9 mouse cellular contexts compared by ENCODE assay signal in the genomic region with DNA sequence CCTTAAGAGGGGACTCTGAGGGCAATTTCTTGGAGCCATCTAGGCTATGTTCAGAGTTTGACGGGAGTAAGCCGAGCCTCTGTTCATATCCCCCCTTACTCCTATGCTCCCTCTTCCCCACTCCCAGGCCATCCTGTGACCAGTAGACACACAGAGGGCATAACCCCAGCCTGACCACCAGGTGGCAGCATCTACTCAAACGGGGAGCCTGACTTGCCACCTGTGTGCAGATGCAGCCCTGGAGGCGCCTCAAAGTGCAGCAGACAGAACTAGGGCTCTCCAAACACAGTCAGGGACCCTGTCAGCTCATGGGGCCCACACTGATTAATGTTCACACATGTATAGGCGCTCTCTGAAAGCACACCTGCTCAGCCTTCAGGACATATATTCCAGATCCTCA. TPM values are rescaled to one million over a fixed set of nuclear protein-coding genes. Genes with fewer than 3 reads are reported as not detected.
A peak's percentile ranks its signal among the peaks of the same experiment; 100 is the strongest.
DNase-seq lines count a peak whose midpoint lies in the region; ATAC-seq and TF ChIP-seq lines count a peak whose summit lies in the region.
"Had no signal": no experiment of that assay in that cellular context is flagged by ENCODE, and none has a peak within 500 bp of the region (broad histone marks: within the 10 kb centered on the region; RNA-seq: fewer than 3 reads in every experiment).

No protein-coding gene starts in this region.

- H3K4me2 ChIP-seq in heart, postnatal 0 days (ENCODE audit: low read depth, low read length): no peak overlapping the region
- no peak overlapping the region for H3K4me2 ChIP-seq in lung, embryonic 16.5 days (ENCODE audit: low read depth, low read length)
- H3K4me2 ChIP-seq: heart, embryonic 13.5 days had no signal

- H3K27ac ChIP-seq in ES-Bruce4 (ENCODE audit: insufficient read depth, low read length): no peak overlapping the region
- no peak overlapping the region for H3K27ac ChIP-seq in heart, postnatal 0 days (ENCODE audit: low read depth)
- H3K27ac ChIP-seq in lung, embryonic 16.5 days (ENCODE audit: low read length): no peak overlapping the region
- H3K27ac ChIP-seq: heart, embryonic 13.5 days had no signal

- no peaks in the 10 kb centered on the region for H3K36me3 ChIP-seq in ES-Bruce4 (ENCODE audit: control insufficient read depth, insufficient read depth, low read length, poor library complexity, severe bottlenecking)
- no peaks in the 10 kb centered on the region for H3K36me3 ChIP-seq in heart, postnatal 0 days (replicated peaks; ENCODE audit: control insufficient read depth, insufficient read depth, low read length)
- H3K36me3 ChIP-seq in lung, embryonic 16.5 days (ENCODE audit: control insufficient read depth, insufficient read depth, low read length): no peaks in the 10 kb centered on the region
- H3K36me3 ChIP-seq: heart, embryonic 13.5 days had no signal

- peak; percentile 56 for ATAC-seq in erythroid progenitor cell, adult 5-6 weeks (replicated peaks; ENCODE audit: low FRiP score, poor library complexity, severe bottlenecking)
- ATAC-seq in heart, postnatal 0 days (ENCODE audit: insufficient read depth, low read depth): peak; percentile 73
- ATAC-seq in lung, embryonic 16.5 days (ENCODE audit: low read depth): peak; percentile 72

- no peaks in the 10 kb centered on the region for H3K27me3 ChIP-seq in ES-Bruce4 (ENCODE audit: control insufficient read depth, insufficient read depth, low read length, poor library complexity, severe bottlenecking)
- peaks cover 9% of the 10 kb centered on the region for H3K27me3 ChIP-seq in heart, postnatal 0 days (ENCODE audit: control insufficient read depth, insufficient read depth, low read length)
- H3K27me3 ChIP-seq in lung, embryonic 16.5 days (ENCODE audit: control insufficient read depth, insufficient read depth, low read depth, low read length): peaks cover 2% of the 10 kb centered on the region

- peaks cover 3% of the 10 kb centered on the region for H3K4me1 ChIP-seq in ES-Bruce4 (ENCODE audit: control insufficient read depth, insufficient read depth, low read length)
- peaks cover 4% of the 10 kb centered on the region; the same call in 1 of the 2 replicates for H3K4me1 ChIP-seq in heart, postnatal 0 days (ENCODE audit: control insufficient read depth, insufficient read depth)
- H3K4me1 ChIP-seq in lung, embryonic 16.5 days (replicated peaks; ENCODE audit: control insufficient read depth, insufficient read depth, low read length): peaks cover 4% of the 10 kb centered on the region; the same call in 1 of the 2 replicates

- H3K4me3 ChIP-seq in ES-Bruce4 (ENCODE audit: low read depth, low read length): no peak overlapping the region
- H3K4me3 ChIP-seq in heart, postnatal 0 days (ENCODE audit: low read depth, low read length): no peak overlapping the region
- H3K4me3 ChIP-seq in lung, embryonic 16.5 days (ENCODE audit: low read length): no peak overlapping the region
- H3K4me3 ChIP-seq: heart, embryonic 13.5 days had no signal

- 5% methylated on average over 5 of the region's 5 CpGs for WGBS in heart, postnatal 0 days
- WGBS in lung, embryonic 16.5 days: 3% methylated on average over 5 of the region's 5 CpGs

- H3K9ac ChIP-seq in ES-Bruce4 (ENCODE audit: low read depth, poor library complexity, severe bottlenecking): no peak overlapping the region
- no peak overlapping the region for H3K9ac ChIP-seq in heart, postnatal 0 days (replicated peaks; ENCODE audit: low read depth, low read length)
- no peak overlapping the region for H3K9ac ChIP-seq in lung, embryonic 16.5 days (ENCODE audit: low read length)
- H3K9ac ChIP-seq: heart, embryonic 13.5 days had no signal

- TF ChIP-seq POLR2A in ES-Bruce4 (IDR thresholded peaks at IDR 0.05; ENCODE audit: insufficient read depth, low read length): no peak

- peak; percentile 89 for DNase-seq in brain, adult 2 months (ENCODE audit: low read depth, low spot score)
- peak; percentile 80 for DNase-seq in heart, postnatal 0 days (ENCODE audit: low spot score)
- peak; percentile 73 to 83 for DNase-seq in kidney, postnatal 25 days
- DNase-seq in ovary, postnatal 14 days (ENCODE audit: low spot score): peak; percentile 80
- peak; percentile 91 for DNase-seq in thymus, postnatal 0 days (ENCODE audit: low spot score)

- 0 out of 2 replicates have a peak, but pooled peaks have one; percentile 20 for TF ChIP-seq EP300 in ES-Bruce4 (IDR thresholded peaks at IDR 0.05; ENCODE audit: insufficient read depth, low read depth, low read length)
- TF ChIP-seq EP300 in heart, postnatal 0 days (IDR thresholded peaks at IDR 0.05; ENCODE audit: low read depth): no peak

- peak; percentile 98 for TF ChIP-seq CTCF in ES-Bruce4 (IDR thresholded peaks at IDR 0.05; ENCODE audit: low read depth, low read length)
- peak; percentile 96 for TF ChIP-seq CTCF in heart, postnatal 0 days (IDR thresholded peaks at IDR 0.05; ENCODE audit: low read depth)

- no peaks in the 10 kb centered on the region for H3K9me3 ChIP-seq in ES-Bruce4 (replicated peaks; ENCODE audit: control insufficient read depth, insufficient read depth, low read length, poor library complexity, severe bottlenecking)
- H3K9me3 ChIP-seq in heart, postnatal 0 days (replicated peaks; ENCODE audit: control insufficient read depth, low read length): no peaks in the 10 kb centered on the region
- H3K9me3 ChIP-seq in lung, embryonic 16.5 days (ENCODE audit: control insufficient read depth, low read length): no peaks in the 10 kb centered on the region
- H3K9me3 ChIP-seq: heart, embryonic 13.5 days had no signal

RNA-seq across cellular contexts. Expression of a gene that starts 8.8 kb away (rescaled TPM):
- 15.5 and 16.8 TPM in 2 replicates for polyA plus RNA-seq in ES-Bruce4 (2011; ENCODE audit: insufficient read depth, insufficient read length, low read depth, missing spikeins)
- total RNA-seq in erythroid progenitor cell, adult 5-6 weeks (2015; ENCODE audit: low replicate concordance): 176 and 254 TPM in 2 replicates
- 303 and 467 TPM in 2 replicates for total RNA-seq in erythroid progenitor cell, adult 5-6 weeks (2017; ENCODE audit: low replicate concordance)
- 28.4 and 45.3 TPM in 2 replicates for total RNA-seq in heart, postnatal 0 days (2014; rRNA removed; ENCODE audit: low replicate concordance)
- polyA plus RNA-seq in heart, postnatal 0 days (2015; fragmentation: Nextera tagmentation; extraction: Ambion mirVana): 2.3 and 2.5 TPM in 2 replicates
- 0.82 and 1.2 TPM in 2 replicates for polyA plus RNA-seq in lung, embryonic 16.5 days (2015; fragmentation: Nextera tagmentation; extraction: Ambion mirVana)
- polyA plus RNA-seq in thymus, postnatal 0 days (2015; fragmentation: Nextera tagmentation; extraction: Ambion mirVana): 3.9 and 5.4 TPM in 2 replicates
